ENCODE assay signal across 9 mouse cellular contexts in the genomic region with DNA sequence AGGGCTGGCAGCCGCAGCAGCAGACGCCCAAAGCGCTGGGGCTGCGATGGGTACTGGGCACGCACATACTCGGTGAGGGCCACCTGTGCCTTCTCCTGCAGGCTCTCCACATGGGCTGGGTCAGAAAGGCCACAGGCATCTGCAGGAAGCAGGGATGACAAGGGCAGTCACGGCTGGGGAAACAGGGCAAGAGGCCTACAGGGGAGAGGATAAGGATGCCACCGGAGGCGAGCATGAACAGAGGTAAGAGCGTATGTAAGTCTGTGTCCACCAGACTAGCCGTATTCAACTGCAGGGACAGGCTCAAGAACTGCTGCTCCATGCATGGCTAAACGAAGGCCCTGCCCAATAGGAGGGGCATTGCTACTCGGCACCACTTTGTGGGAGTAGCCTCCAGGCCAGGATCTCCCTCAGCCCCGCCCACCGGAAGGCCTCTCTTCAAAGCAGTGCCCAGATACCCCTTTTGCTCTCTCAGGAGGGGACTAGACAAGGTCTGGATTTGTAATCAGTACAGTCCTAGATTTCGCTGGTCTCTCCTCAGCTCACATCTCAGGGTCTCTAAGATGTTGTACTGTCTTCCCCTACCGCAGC. TPM values are rescaled to one million over a fixed set of nuclear protein-coding genes. Genes with fewer than 3 reads are reported as not detected.
A peak's percentile ranks its signal among the peaks of the same experiment; 100 is the strongest.
DNase-seq lines count a peak whose midpoint lies in the region; ATAC-seq and TF ChIP-seq lines count a peak whose summit lies in the region.
"Had no signal": no experiment of that assay in that cellular context is flagged by ENCODE, and none has a peak within 500 bp of the region (broad histone marks: within the 10 kb centered on the region; RNA-seq: fewer than 3 reads in every experiment).

No protein-coding gene starts in this region.

- WGBS in forebrain, embryonic 12.5 days, result 78% methylated on average over 17 of the region's 17 CpGs
- WGBS in forebrain, postnatal 0 days, result 80% methylated on average over 17 of the region's 17 CpGs
- 61% methylated on average over 17 of the region's 17 CpGs for whole genome bisulfite sequencing in kidney, embryonic 15.5 days
- 76% methylated on average over 17 of the region's 17 CpGs for WGBS in stomach, postnatal 0 days

- TF ChIP-seq EP300 in stomach, postnatal 0 days (optimal IDR thresholded peaks at IDR 0.05), result no peak

- peak overlapping the region; percentile 25; the same call in 1 of the 2 replicates for H3K9ac ChIP-seq in forebrain, embryonic 12.5 days
- no peak overlapping the region for H3K9ac ChIP-seq in forebrain, postnatal 0 days
- H3K9ac ChIP-seq in kidney, embryonic 15.5 days, result no peak overlapping the region
- H3K9ac ChIP-seq in stomach, postnatal 0 days (ENCODE audit: low read length), result no peak overlapping the region

- no peaks in the 10 kb centered on the region for H3K9me3 ChIP-seq in forebrain, embryonic 12.5 days
- no peaks in the 10 kb centered on the region for H3K9me3 ChIP-seq in forebrain, postnatal 0 days (ENCODE audit: low read length)
- H3K9me3 ChIP-seq in kidney, embryonic 15.5 days (replicated peaks), result no peaks in the 10 kb centered on the region
- H3K9me3 ChIP-seq in stomach, postnatal 0 days (ENCODE audit: control insufficient read depth, low read length), result no peaks in the 10 kb centered on the region
- H3K9me3 ChIP-seq: megakaryocyte, embryonic 14.5 days had no signal

- H3K4me2 ChIP-seq in forebrain, embryonic 12.5 days, result no peak overlapping the region
- H3K4me2 ChIP-seq in forebrain, postnatal 0 days (ENCODE audit: low read depth), result no peak overlapping the region
- no peak overlapping the region for H3K4me2 ChIP-seq in kidney, embryonic 15.5 days
- H3K4me2 ChIP-seq in stomach, postnatal 0 days (replicated peaks; ENCODE audit: low read depth), result no peak overlapping the region

- no peak for ATAC-seq in forebrain, embryonic 12.5 days (ENCODE audit: low FRiP score)
- no peak for ATAC-seq in forebrain, postnatal 0 days
- ATAC-seq in kidney, embryonic 15.5 days (replicated peaks; ENCODE audit: low FRiP score), result peak; percentile 5; the same call in 1 of the 2 replicates
- no peak for ATAC-seq in stomach, postnatal 0 days (ENCODE audit: low FRiP score, low TSS enrichment)

- H3K4me3 ChIP-seq in forebrain, embryonic 12.5 days (replicated peaks), result no peak overlapping the region
- no peak overlapping the region for H3K4me3 ChIP-seq in forebrain, postnatal 0 days (ENCODE audit: low read depth, low read length)
- H3K4me3 ChIP-seq in kidney, embryonic 15.5 days (replicated peaks), result no peak overlapping the region
- no peak overlapping the region for H3K4me3 ChIP-seq in stomach, postnatal 0 days (ENCODE audit: low read depth, low read length)

- no peak for TF ChIP-seq CTCF in forebrain, postnatal 0 days (IDR thresholded peaks at IDR 0.05; ENCODE audit: low read depth)
- TF ChIP-seq CTCF in stomach, postnatal 0 days (IDR thresholded peaks at IDR 0.05; ENCODE audit: low read depth), result no peak

- H3K36me3 ChIP-seq in forebrain, embryonic 12.5 days (replicated peaks), result peaks cover 24% of the 10 kb centered on the region
- H3K36me3 ChIP-seq in forebrain, postnatal 0 days (ENCODE audit: insufficient read depth), result peaks cover 7% of the 10 kb centered on the region
- peaks cover 68% of the 10 kb centered on the region for H3K36me3 ChIP-seq in kidney, embryonic 15.5 days
- H3K36me3 ChIP-seq in stomach, postnatal 0 days (ENCODE audit: control insufficient read depth, insufficient read depth, low read length), result peaks cover 13% of the 10 kb centered on the region

- H3K27ac ChIP-seq in forebrain, embryonic 12.5 days, result peak overlapping the region; percentile 5; the same call in 1 of the 2 replicates
- no peak overlapping the region for H3K27ac ChIP-seq in forebrain, postnatal 0 days (ENCODE audit: low read depth, low read length)
- H3K27ac ChIP-seq in kidney, embryonic 15.5 days, result peak overlapping the region; percentile 75; the same call in 1 of the 2 replicates
- no peak overlapping the region for H3K27ac ChIP-seq in stomach, postnatal 0 days (replicated peaks)

- H3K4me1 ChIP-seq in forebrain, embryonic 12.5 days, result peaks cover 42% of the 10 kb centered on the region
- H3K4me1 ChIP-seq in forebrain, postnatal 0 days (ENCODE audit: insufficient read depth), result peaks cover 9% of the 10 kb centered on the region
- H3K4me1 ChIP-seq in kidney, embryonic 15.5 days, result peaks cover 66% of the 10 kb centered on the region
- peaks cover 19% of the 10 kb centered on the region for H3K4me1 ChIP-seq in stomach, postnatal 0 days (replicated peaks; ENCODE audit: control insufficient read depth, insufficient read depth)

- peaks cover 26% of the 10 kb centered on the region for H3K27me3 ChIP-seq in forebrain, embryonic 12.5 days
- no peaks in the 10 kb centered on the region for H3K27me3 ChIP-seq in forebrain, postnatal 0 days (ENCODE audit: insufficient read depth, low read length)
- H3K27me3 ChIP-seq in kidney, embryonic 15.5 days, result no peaks in the 10 kb centered on the region
- no peaks in the 10 kb centered on the region for H3K27me3 ChIP-seq in stomach, postnatal 0 days (ENCODE audit: control insufficient read depth, insufficient read depth, low read length)

- DNase-seq in forebrain, postnatal 0 days, result no peak
- peak; percentile 29 for DNase-seq in retina, postnatal 1 day
- no peak for DNase-seq in retina, embryonic 14.5 days (ENCODE audit: low spot score)
- peak; percentile 53 for DNase-seq in stomach, postnatal 0 days (ENCODE audit: low spot score)
- DNase-seq in heart, adult 8-10 months (ENCODE audit: low spot score), result no peak
- no peak for DNase-seq in right cerebral cortex, postnatal 36 days (ENCODE audit: low spot score in 2 of 2)

RNA-seq across cellular contexts. Expression of a gene that starts 3.6 kb away (rescaled TPM):
- 3.2 and 4.4 TPM in 2 replicates for polyA plus RNA-seq in forebrain, embryonic 12.5 days (2016; fragmentation: Nextera tagmentation; extraction: Ambion mirVana)
- 14.3 and 16.2 TPM in 2 replicates for total RNA-seq in forebrain, postnatal 0 days (2014; rRNA removed)
- polyA plus RNA-seq in forebrain, postnatal 0 days (2015; fragmentation: Nextera tagmentation; extraction: Ambion mirVana), result 5.2 and 6.6 TPM in 2 replicates
- polyA plus RNA-seq in kidney, embryonic 15.5 days (2015; fragmentation: Nextera tagmentation; extraction: Ambion mirVana), result 6.6 and 7.1 TPM in 2 replicates
- 8.2 and 9.1 TPM in 2 replicates for polyA plus RNA-seq in stomach, postnatal 0 days (2015; fragmentation: Nextera tagmentation; extraction: Ambion mirVana)
- 10 to 100 TPM; 11.2 to 15.0 (median 13.9) TPM for total RNA-seq in heart, adult 8-10 months (2022)

RNA-seq across cellular contexts. Expression of a gene that starts 7.0 kb away (rescaled TPM):
- 31.5 and 35.3 TPM in 2 replicates for polyA plus RNA-seq in forebrain, embryonic 12.5 days (2016; fragmentation: Nextera tagmentation; extraction: Ambion mirVana)
- 59.0 and 63.9 TPM in 2 replicates for total RNA-seq in forebrain, postnatal 0 days (2014; rRNA removed)
- polyA plus RNA-seq in forebrain, postnatal 0 days (2015; fragmentation: Nextera tagmentation; extraction: Ambion mirVana), result 26.0 and 28.9 TPM in 2 replicates
- 96.1 and 99.9 TPM in 2 replicates for polyA plus RNA-seq in kidney, embryonic 15.5 days (2015; fragmentation: Nextera tagmentation; extraction: Ambion mirVana)
- polyA plus RNA-seq in stomach, postnatal 0 days (2015; fragmentation: Nextera tagmentation; extraction: Ambion mirVana), result 47.0 and 56.1 TPM in 2 replicates
- 10 to 100 TPM; 44.3 to 52.2 (median 46.2) TPM for total RNA-seq in heart, adult 8-10 months (2022)

RNA-seq across cellular contexts. Expression of a gene that starts 8.1 kb away (rescaled TPM):
- 76.7 and 77.1 TPM in 2 replicates for polyA plus RNA-seq in forebrain, embryonic 12.5 days (2016; fragmentation: Nextera tagmentation; extraction: Ambion mirVana)
- 148 and 195 TPM in 2 replicates for total RNA-seq in forebrain, postnatal 0 days (2014; rRNA removed)
- polyA plus RNA-seq in forebrain, postnatal 0 days (2015; fragmentation: Nextera tagmentation; extraction: Ambion mirVana), result 124 and 140 TPM in 2 replicates
- polyA plus RNA-seq in kidney, embryonic 15.5 days (2015; fragmentation: Nextera tagmentation; extraction: Ambion mirVana), result 103 and 105 TPM in 2 replicates
- polyA plus RNA-seq in stomach, postnatal 0 days (2015; fragmentation: Nextera tagmentation; extraction: Ambion mirVana), result 97.1 and 107 TPM in 2 replicates
- 100 to 1,000 TPM; 176 to 184 (median 181) TPM for total RNA-seq in heart, adult 8-10 months (2022)

RNA-seq across cellular contexts. Expression of a gene that starts 20.9 kb away (rescaled TPM):
- 3.2 and 4.6 TPM in 2 replicates for polyA plus RNA-seq in forebrain, embryonic 12.5 days (2016; fragmentation: Nextera tagmentation; extraction: Ambion mirVana)
- 3.5 and 5.6 TPM in 2 replicates for total RNA-seq in forebrain, postnatal 0 days (2014; rRNA removed)
- polyA plus RNA-seq in forebrain, postnatal 0 days (2015; fragmentation: Nextera tagmentation; extraction: Ambion mirVana), result 4.2 and 4.5 TPM in 2 replicates
- 19.1 and 22.3 TPM in 2 replicates for polyA plus RNA-seq in kidney, embryonic 15.5 days (2015; fragmentation: Nextera tagmentation; extraction: Ambion mirVana)
- polyA plus RNA-seq in stomach, postnatal 0 days (2015; fragmentation: Nextera tagmentation; extraction: Ambion mirVana), result 4.1 and 4.5 TPM in 2 replicates
- 10 to 100 TPM; 20.8 to 33.7 (median 22.0) TPM for total RNA-seq in heart, adult 8-10 months (2022)

RNA-seq across cellular contexts. Expression of a gene that starts 21.9 kb away (rescaled TPM):
- polyA plus RNA-seq in forebrain, embryonic 12.5 days (2016; fragmentation: Nextera tagmentation; extraction: Ambion mirVana), result 89.4 and 110 TPM in 2 replicates
- total RNA-seq in forebrain, postnatal 0 days (2014; rRNA removed), result 87.2 and 94.0 TPM in 2 replicates
- polyA plus RNA-seq in forebrain, postnatal 0 days (2015; fragmentation: Nextera tagmentation; extraction: Ambion mirVana), result 98.9 and 107 TPM in 2 replicates
- 117 and 118 TPM in 2 replicates for polyA plus RNA-seq in kidney, embryonic 15.5 days (2015; fragmentation: Nextera tagmentation; extraction: Ambion mirVana)
- polyA plus RNA-seq in stomach, postnatal 0 days (2015; fragmentation: Nextera tagmentation; extraction: Ambion mirVana), result 54.7 and 61.7 TPM in 2 replicates
- total RNA-seq in heart, adult 8-10 months (2022), result 10 to 100 TPM; 70.0 to 72.7 (median 71.3) TPM

Comparison
In these comparisons a context has a peak if more than half of its experiments do, and no peak if none do; other contexts are left out.
1. H3K27ac ChIP-seq: peak in forebrain, embryonic 12.5 days (single experiment) and kidney, embryonic 15.5 days (single experiment); none in forebrain, postnatal 0 days (single experiment) and stomach, postnatal 0 days (single experiment).
2. DNase-seq: peak in retina, postnatal 1 day (single experiment) and stomach, postnatal 0 days (single experiment); none in forebrain, postnatal 0 days (single experiment), retina, embryonic 14.5 days (single experiment), heart, adult 8-10 months (single experiment) and right cerebral cortex, postnatal 36 days (0 of 2).